Mouse (Mus musculus) neural tube, embryonic 15.5 days (tissue): ENCODE data around the gene 4931400O07Rik. TPM values are rescaled to one million over a fixed set of nuclear protein-coding genes. Genes with fewer than 3 reads are reported as not detected.

ENCODE experiments used
- ATAC-seq: fragments of 200-750 bp; cut with Nextera tagmentation; 2 replicates; pipeline ENCODE4 v1.8.0; 2017; ENCODE audit warnings: mild to moderate bottlenecking, moderate TSS enrichment, moderate library complexity; ENCODE audit not compliant: low FRiP score
- H3K27ac ChIP-seq: fragments of 300-500 bp; sonication (generic); replicated peaks from 2 replicates; pipeline ENCODE4 v1.5.1; 2015; ENCODE audit warnings: mild to moderate bottlenecking, inconsistent platforms
- H3K27me3 ChIP-seq: fragments of 300-500 bp; sonication (generic); replicated peaks from 2 replicates; pipeline ENCODE4 v1.6.1; 2015; ENCODE audit warnings: inconsistent platforms
- H3K36me3 ChIP-seq: fragments of 300-500 bp; sonication (generic); 2 replicates; pipeline ENCODE4 v1.6.1; 2015; ENCODE audit warnings: inconsistent platforms
- H3K4me1 ChIP-seq: fragments of 300-500 bp; sonication (generic); 2 replicates; pipeline ENCODE4 v1.6.1; 2015; ENCODE audit warnings: inconsistent platforms
- H3K4me2 ChIP-seq: fragments of 300-500 bp; sonication (generic); 2 replicates; pipeline ENCODE4 v1.6.1; 2015; ENCODE audit warnings: inconsistent platforms, mild to moderate bottlenecking, moderate library complexity
- H3K4me3 ChIP-seq: fragments of 300-500 bp; sonication (generic); replicated peaks from 2 replicates; pipeline ENCODE4 v1.5.1; 2015; ENCODE audit warnings: mild to moderate bottlenecking, inconsistent platforms
- H3K9ac ChIP-seq: fragments of 300-500 bp; sonication (generic); replicated peaks from 2 replicates; pipeline ENCODE4 v1.6.1; 2015; ENCODE audit warnings: mild to moderate bottlenecking, inconsistent platforms
- H3K9me3 ChIP-seq: fragments of 300-500 bp; sonication (generic); replicated peaks from 2 replicates; pipeline ENCODE4 v1.6.1; 2016; ENCODE audit warnings: inconsistent platforms
- WGBS: fragments of 180-500 bp; shearing (Covaris S2); methylation state at CpG from one replicate; pipeline ENCODE4 v1.1.7; 2015; ENCODE audit warnings: mixed read lengths; 5-methylcytosine and 5-hydroxymethylcytosine counted together
- polyA plus RNA-seq: library from polyadenylated mRNA; unstranded; fragments of >200 nt; fragmentation: Nextera tagmentation; extraction: Ambion mirVana; gene quantifications from 2 replicates; pipeline ENCODE4 v1.2.1, GENCODE M21; 2015

4931400O07Rik gene
- polyA plus RNA-seq = not detected in 2 replicates

- H3K9me3 ChIP-seq = no peaks in the 10 kb centered on the region
- H3K36me3 ChIP-seq = no peaks in the 10 kb centered on the region
- no peak within 1 kb of the TSS for H3K4me3 ChIP-seq
- H3K27ac ChIP-seq = no peak within 1 kb of the TSS
- no peak for ATAC-seq
- 85% methylated on average over 2 of the region's 2 CpGs for WGBS
- H3K4me2 ChIP-seq = no peak within 1 kb of the TSS
- no peaks in the 10 kb centered on the region for H3K4me1 ChIP-seq
- H3K9ac ChIP-seq = no peak within 1 kb of the TSS
- H3K27me3 ChIP-seq = no peaks in the 10 kb centered on the region
Measured at GRCm38 (mm10) chrX:62467691-62468090, at the start of gene 4931400O07Rik. TSS of gene 4931400O07Rik (plus strand) at chrX:62467991.

Other genes starting within 250 kb of the 4931400O07Rik start
- 0.09 TPM in 1 of 2 replicates, not detected in the other for gene 4933402E13Rik, start 184.5 kb upstream of the 4931400O07Rik start, polyA plus RNA-seq